Mouse (Mus musculus) megakaryocyte, embryonic 14.5 days (primary cell): ENCODE measurements at regions not wholly inside any gene's neighbourhood (a gene's known extent, or its start where the extent isn't known, plus 50 kb on each side); places are given as distances from the start of the nearest gene placed in this dataset.

ENCODE experiments used
- H3K27me3 ChIP-seq: replicated peaks from 2 replicates; pipeline ENCODE3; 2012; ENCODE audit warnings: inconsistent platforms
- H3K36me3 ChIP-seq: replicated peaks from 2 replicates; pipeline ENCODE3; 2012; ENCODE audit warnings: low read length, inconsistent platforms, mixed read lengths
- H3K4me1 ChIP-seq: 2 replicates; pipeline ENCODE4 v1.6.1; 2012; ENCODE audit warnings: inconsistent platforms
- H3K4me3 ChIP-seq: replicated peaks from 2 replicates; pipeline ENCODE3; 2012; ENCODE audit warnings: moderate library complexity, mild to moderate bottlenecking, inconsistent platforms
- H3K9me3 ChIP-seq: 2 replicates; pipeline ENCODE4 v1.6.1; 2012; ENCODE audit warnings: inconsistent platforms
- FLI1 ChIP-seq: IDR thresholded peaks from 2 replicates; pipeline ENCODE4 v1.6.1; 2012; ENCODE audit warnings: low read length, inconsistent platforms, mixed read lengths
- GATA1 ChIP-seq: IDR thresholded peaks from 3 replicates; pipeline ENCODE4 v1.6.1; 2012; ENCODE audit warnings: mixed read lengths, low read length, inconsistent platforms, borderline replicate concordance

GRCm38 (mm10) chr8:35224925-35225244 lies 540.7 kb upstream of the Gm19410 start:
- H3K4me1 ChIP-seq, result 0 out of 2 replicates have a peak, but pooled peaks cover 4% of the 10 kb centered on the region
- H3K4me3 ChIP-seq, result no peak overlapping the region
- no peaks in the 10 kb centered on the region for H3K36me3 ChIP-seq
- 0 out of 2 replicates have a peak, but pooled peaks cover 3% of the 10 kb centered on the region for H3K9me3 ChIP-seq
- TF ChIP-seq GATA1, result no peak
- no peak for TF ChIP-seq FLI1
- peaks cover 4% of the 10 kb centered on the region for H3K27me3 ChIP-seq

GRCm38 (mm10) chr8:35227079-35227478 lies 538.5 kb upstream of the Gm19410 start:
- Histone ChIP-seq H3K36me3 (no peaks in the 10 kb centered on the region), H3K27me3 (peaks cover 4% of the 10 kb centered on the region), H3K4me1 (0 out of 2 replicates have a peak, but pooled peaks cover 4% of the 10 kb centered on the region), H3K4me3 (no peak overlapping the region), H3K9me3 (0 out of 2 replicates have a peak, but pooled peaks cover 3% of the 10 kb centered on the region)
- TF ChIP-seq FLI1 (no peak), GATA1 (no peak)

- TF ChIP-seq FLI1 (no peak), GATA1 (no peak)
- Histone ChIP-seq H3K27me3 (peaks cover 4% of the 10 kb centered on the region), H3K4me3 (no peak overlapping the region), H3K4me1 (peaks cover 11% of the 10 kb centered on the region), H3K36me3 (no peaks in the 10 kb centered on the region), H3K9me3 (0 out of 2 replicates have a peak, but pooled peaks cover 3% of the 10 kb centered on the region)
Observed at GRCm38 (mm10) chr8:35228449-35228848, 537.1 kb upstream of the Gm19410 start.

- H3K36me3 ChIP-seq, result no peaks in the 10 kb centered on the region
- no peak for TF ChIP-seq GATA1
- no peak for TF ChIP-seq FLI1
- H3K4me3 ChIP-seq, result peak overlapping the region; percentile 46
- no peaks in the 10 kb centered on the region for H3K27me3 ChIP-seq
- H3K4me1 ChIP-seq, result peaks cover 44% of the 10 kb centered on the region
- no peaks in the 10 kb centered on the region for H3K9me3 ChIP-seq
Observed at GRCm38 (mm10) chr8:35233520-35234186, 531.9 kb upstream of the Gm19410 start.

GRCm38 (mm10) chr8:35234436-35234835 lies 531.2 kb upstream of the Gm19410 start:
- Histone ChIP-seq H3K4me3 (no peak overlapping the region), H3K27me3 (no peaks in the 10 kb centered on the region), H3K9me3 (no peaks in the 10 kb centered on the region), H3K36me3 (no peaks in the 10 kb centered on the region), H3K4me1 (peaks cover 42% of the 10 kb centered on the region)
- TF ChIP-seq GATA1 (no peak), FLI1 (no peak)

- Histone ChIP-seq H3K27me3 (no peaks in the 10 kb centered on the region), H3K4me3 (no peak overlapping the region), H3K36me3 (no peaks in the 10 kb centered on the region), H3K9me3 (no peaks in the 10 kb centered on the region), H3K4me1 (peaks cover 40% of the 10 kb centered on the region)
- TF ChIP-seq FLI1 (no peak), GATA1 (no peak)
Observed at GRCm38 (mm10) chr8:35235815-35236509, 529.6 kb upstream of the Gm19410 start.

GRCm38 (mm10) chr8:35237279-35237678 lies 528.3 kb upstream of the Gm19410 start:
- Histone ChIP-seq H3K36me3 (no peaks in the 10 kb centered on the region), H3K4me1 (peaks cover 40% of the 10 kb centered on the region), H3K27me3 (no peaks in the 10 kb centered on the region), H3K4me3 (no peak overlapping the region), H3K9me3 (no peaks in the 10 kb centered on the region)
- TF ChIP-seq GATA1 (no peak), FLI1 (no peak)

GRCm38 (mm10) chr8:35240884-35241283 lies 524.7 kb upstream of the Gm19410 start:
- Histone ChIP-seq H3K4me3 (no peak overlapping the region), H3K4me1 (peaks cover 13% of the 10 kb centered on the region), H3K27me3 (peaks cover 2% of the 10 kb centered on the region), H3K36me3 (no peaks in the 10 kb centered on the region), H3K9me3 (peaks cover 11% of the 10 kb centered on the region)
- TF ChIP-seq GATA1 (no peak), FLI1 (no peak)

- TF ChIP-seq GATA1 (no peak), FLI1 (no peak)
- Histone ChIP-seq H3K36me3 (no peaks in the 10 kb centered on the region), H3K27me3 (peaks cover 2% of the 10 kb centered on the region), H3K4me1 (no peaks in the 10 kb centered on the region), H3K4me3 (no peak overlapping the region), H3K9me3 (peaks cover 11% of the 10 kb centered on the region)
Observed at GRCm38 (mm10) chr8:35243555-35243954, 522.0 kb upstream of the Gm19410 start.

GRCm38 (mm10) chr8:35249747-35250375 lies 515.7 kb upstream of the Gm19410 start:
- 0 out of 2 replicates have a peak, but pooled peaks cover 3% of the 10 kb centered on the region for H3K9me3 ChIP-seq
- TF ChIP-seq FLI1, result no peak
- no peak for TF ChIP-seq GATA1
- no peak overlapping the region for H3K4me3 ChIP-seq
- H3K27me3 ChIP-seq, result no peaks in the 10 kb centered on the region
- H3K4me1 ChIP-seq, result peaks cover 5% of the 10 kb centered on the region; the same call in 1 of the 2 replicates
- no peaks in the 10 kb centered on the region for H3K36me3 ChIP-seq
